ENCODE assay signal across 9 mouse cellular contexts in genomic region chr17:28875316-28875715, GRCm38 (mm10). TPM values are rescaled to one million over a fixed set of nuclear protein-coding genes. Genes with fewer than 3 reads are reported as not detected.
DNase-seq lines count a peak whose midpoint lies in the region; ATAC-seq and TF ChIP-seq lines count a peak whose summit lies in the region.
"Had no signal": no experiment of that assay in that cellular context is flagged by ENCODE, and none has a peak within 500 bp of the region (broad histone marks: within the 10 kb centered on the region; RNA-seq: fewer than 3 reads in every experiment).

No protein-coding gene starts in this region.

- H3K9me3 ChIP-seq in hindbrain, postnatal 0 days (ENCODE audit: low read length): no peaks in the 10 kb centered on the region
- H3K9me3 ChIP-seq in hindbrain, embryonic 12.5 days (replicated peaks): no peaks in the 10 kb centered on the region
- no peaks in the 10 kb centered on the region for H3K9me3 ChIP-seq in lung, embryonic 16.5 days (ENCODE audit: control insufficient read depth, low read length)

- no peak for ATAC-seq in hindbrain, postnatal 0 days
- ATAC-seq in hindbrain, embryonic 12.5 days (ENCODE audit: low FRiP score): no peak
- peak; percentile 90 for ATAC-seq in lung, embryonic 16.5 days (ENCODE audit: low read depth)

- no peak overlapping the region for H3K4me2 ChIP-seq in hindbrain, postnatal 0 days (ENCODE audit: low read depth, low read length)
- no peak overlapping the region for H3K4me2 ChIP-seq in hindbrain, embryonic 12.5 days (replicated peaks)
- H3K4me2 ChIP-seq in lung, embryonic 16.5 days (ENCODE audit: low read depth, low read length): no peak overlapping the region

- no peaks in the 10 kb centered on the region for H3K27me3 ChIP-seq in hindbrain, postnatal 0 days (ENCODE audit: insufficient read depth, low read length)
- H3K27me3 ChIP-seq in hindbrain, embryonic 12.5 days: peaks cover 1% of the 10 kb centered on the region; the same call in 1 of the 2 replicates
- no peaks in the 10 kb centered on the region for H3K27me3 ChIP-seq in lung, embryonic 16.5 days (ENCODE audit: control insufficient read depth, insufficient read depth, low read depth, low read length)

- WGBS in hindbrain, postnatal 0 days: 45% methylated on average over 8 of the region's 8 CpGs
- 45% methylated on average over 8 of the region's 8 CpGs for WGBS in hindbrain, embryonic 12.5 days
- WGBS in lung, embryonic 16.5 days: 33% methylated on average over 8 of the region's 8 CpGs

- H3K4me1 ChIP-seq in hindbrain, postnatal 0 days (ENCODE audit: insufficient read depth, low read length): 0 out of 2 replicates have a peak, but pooled peaks cover 3% of the 10 kb centered on the region
- no peaks in the 10 kb centered on the region for H3K4me1 ChIP-seq in hindbrain, embryonic 12.5 days
- peaks cover 5% of the 10 kb centered on the region for H3K4me1 ChIP-seq in lung, embryonic 16.5 days (replicated peaks; ENCODE audit: control insufficient read depth, insufficient read depth, low read length)

- H3K36me3 ChIP-seq in hindbrain, postnatal 0 days (ENCODE audit: insufficient read depth, low read length): no peaks in the 10 kb centered on the region
- no peaks in the 10 kb centered on the region for H3K36me3 ChIP-seq in hindbrain, embryonic 12.5 days
- H3K36me3 ChIP-seq in lung, embryonic 16.5 days (ENCODE audit: control insufficient read depth, insufficient read depth, low read length): no peaks in the 10 kb centered on the region

- H3K4me3 ChIP-seq in hindbrain, postnatal 0 days (ENCODE audit: low read length): no peak overlapping the region
- H3K4me3 ChIP-seq in hindbrain, embryonic 12.5 days: no peak overlapping the region
- no peak overlapping the region for H3K4me3 ChIP-seq in lung, embryonic 16.5 days (ENCODE audit: low read length)

- no peak overlapping the region for H3K27ac ChIP-seq in hindbrain, postnatal 0 days
- no peak overlapping the region for H3K27ac ChIP-seq in hindbrain, embryonic 12.5 days
- no peak overlapping the region for H3K27ac ChIP-seq in lung, embryonic 16.5 days (ENCODE audit: low read length)

- DNase-seq in hindbrain, postnatal 0 days (ENCODE audit: low spot score): peak; percentile 35
- DNase-seq in adrenal gland, postnatal 36 days: peak; percentile 73 to 80
- peak; percentile 52 for DNase-seq in heart, adult 8-10 months (ENCODE audit: low spot score)
- DNase-seq in kidney, postnatal 4 days: peak; percentile 46 to 61
- DNase-seq in thymus, postnatal 10 days (ENCODE audit: low spot score in 2 of 2): no peak
- DNase-seq in spleen, postnatal 14 days (ENCODE audit: low spot score in 2 of 2): no peak

- TF ChIP-seq CTCF in hindbrain, postnatal 0 days (IDR thresholded peaks at IDR 0.05; ENCODE audit: low read depth): no peak

- H3K9ac ChIP-seq in hindbrain, postnatal 0 days (replicated peaks; ENCODE audit: low read length): no peak overlapping the region
- no peak overlapping the region for H3K9ac ChIP-seq in hindbrain, embryonic 12.5 days
- no peak overlapping the region; the same call in 1 of the 2 replicates for H3K9ac ChIP-seq in lung, embryonic 16.5 days (ENCODE audit: low read length)

RNA-seq across cellular contexts. Expression of gene Pnpla1, which starts 17.1 kb away (rescaled TPM):
- total RNA-seq in hindbrain, postnatal 0 days (2014; rRNA removed): 0.10 and 0.22 TPM in 2 replicates
- polyA plus RNA-seq in hindbrain, postnatal 0 days (2015; fragmentation: Nextera tagmentation; extraction: Ambion mirVana): 0.08 and 0.09 TPM in 2 replicates
- not detected in 2 replicates for polyA plus RNA-seq in hindbrain, embryonic 12.5 days (2016; fragmentation: Nextera tagmentation; extraction: Ambion mirVana)
- total RNA-seq in adrenal gland, postnatal 36 days (2021): under 1 TPM in 1 of 2 experiments, not detected in 1; 0.23 TPM
- total RNA-seq in heart, adult 8-10 months (2022): under 1 TPM in 2 of 4 experiments, not detected in 2; 0.05 to 0.11 TPM
- polyA plus RNA-seq in lung, embryonic 16.5 days (2015; fragmentation: Nextera tagmentation; extraction: Ambion mirVana): not detected in 2 replicates
- total RNA-seq: gastrocnemius, adult 8-10 months had no signal

RNA-seq across cellular contexts. Expression of gene 4930539E08Rik, which starts 39.8 kb away (rescaled TPM):
- 5.6 and 13.0 TPM in 2 replicates for total RNA-seq in hindbrain, postnatal 0 days (2014; rRNA removed)
- polyA plus RNA-seq in hindbrain, postnatal 0 days (2015; fragmentation: Nextera tagmentation; extraction: Ambion mirVana): 1.6 and 2.1 TPM in 2 replicates
- polyA plus RNA-seq in hindbrain, embryonic 12.5 days (2016; fragmentation: Nextera tagmentation; extraction: Ambion mirVana): 0.10 and 0.13 TPM in 2 replicates
- total RNA-seq in adrenal gland, postnatal 36 days (2021): not detected
- under 1 TPM in 1 of 4 experiments, not detected in 3; 0.06 TPM for total RNA-seq in heart, adult 8-10 months (2022)
- 0.08 and 0.40 TPM in 2 replicates for polyA plus RNA-seq in lung, embryonic 16.5 days (2015; fragmentation: Nextera tagmentation; extraction: Ambion mirVana)
- total RNA-seq: gastrocnemius, adult 8-10 months had no signal

Comparison
In these comparisons a context has a peak if more than half of its experiments do, and no peak if none do; other contexts are left out.
1. DNase-seq: peak in hindbrain, postnatal 0 days (single experiment), adrenal gland, postnatal 36 days (2 of 2), heart, adult 8-10 months (single experiment) and kidney, postnatal 4 days (2 of 2); none in thymus, postnatal 10 days (0 of 2) and spleen, postnatal 14 days (0 of 2).